Mouse (Mus musculus): ENCODE measurements around the gene Mndal. TPM values are rescaled to one million over a fixed set of nuclear protein-coding genes. Genes with fewer than 3 reads are reported as not detected.
"Not testable (repeated sequence)": the region's sequence is repeated elsewhere in the genome, so short reads cannot be mapped to it uniquely, and the experiment has no call there.

Mndal gene
- total RNA-seq, 2 experiments from 2014 or later, result 8.6 to 13.0 TPM

GRCm38 (mm10) chr1:173887026-173887787, 55.1 kb downstream of the Mndal start:
- not testable (repeated sequence) for DNase-seq

- peak; percentile 68 to 71 for DNase-seq
These were observed 62.2 kb downstream of the Mndal start for GRCm38 (mm10) chr1:173880004-173880666.

GRCm38 (mm10) chr1:173879225-173879987, 62.9 kb downstream of the Mndal start:
- not testable (repeated sequence) for DNase-seq

- DNase-seq, result not testable (repeated sequence)
These were observed 64.0 kb downstream of the Mndal start for GRCm38 (mm10) chr1:173878264-173878663.

- not testable (repeated sequence) for DNase-seq
These were observed 65.2 kb downstream of the Mndal start for GRCm38 (mm10) chr1:173877125-173877524.

- DNase-seq, result not testable (repeated sequence)
These were observed 73.7 kb downstream of the Mndal start for GRCm38 (mm10) chr1:173868586-173868985.

- DNase-seq, result no peak
These were observed 75.8 kb downstream of the Mndal start for GRCm38 (mm10) chr1:173866504-173866903.

- not testable (repeated sequence) for DNase-seq
These were observed 88.6 kb downstream of the Mndal start for GRCm38 (mm10) chr1:173853711-173854110.

- not testable (repeated sequence) for DNase-seq
These were observed 89.4 kb downstream of the Mndal start for GRCm38 (mm10) chr1:173852853-173853252.

- DNase-seq, result not testable (repeated sequence)
These were observed 96.1 kb downstream of the Mndal start for GRCm38 (mm10) chr1:173846193-173846592.

- no peak for DNase-seq
These were observed 97.5 kb downstream of the Mndal start for GRCm38 (mm10) chr1:173844754-173845153.

- not testable (repeated sequence) for DNase-seq
These were observed 120.8 kb downstream of the Mndal start for GRCm38 (mm10) chr1:173821481-173821803.

- DNase-seq, result not testable (repeated sequence)
These were observed 121.4 kb downstream of the Mndal start for GRCm38 (mm10) chr1:173820794-173821480.

GRCm38 (mm10) chr1:173809294-173809693, 133.0 kb downstream of the Mndal start:
- DNase-seq, result not testable (repeated sequence)

- DNase-seq, result peak; percentile 48 to 55
These were observed 139.5 kb downstream of the Mndal start for GRCm38 (mm10) chr1:173802689-173803281.

GRCm38 (mm10) chr1:173802207-173802606, 140.1 kb downstream of the Mndal start:
- DNase-seq, result not testable (repeated sequence)

- DNase-seq, result not testable (repeated sequence)
These were observed 140.5 kb downstream of the Mndal start for GRCm38 (mm10) chr1:173801791-173802190.
